Mouse (Mus musculus) spleen, adult 18-20 months (tissue): ENCODE measurements around the gene Shkbp1.

Experiments used
- DNase-seq, 2 experiments: peaks; one replicate each; pipeline ENCODE4 v3.0.0; 2022; ENCODE audit warnings: mixed read lengths in 2 of 2

Gene Shkbp1

DNA sequence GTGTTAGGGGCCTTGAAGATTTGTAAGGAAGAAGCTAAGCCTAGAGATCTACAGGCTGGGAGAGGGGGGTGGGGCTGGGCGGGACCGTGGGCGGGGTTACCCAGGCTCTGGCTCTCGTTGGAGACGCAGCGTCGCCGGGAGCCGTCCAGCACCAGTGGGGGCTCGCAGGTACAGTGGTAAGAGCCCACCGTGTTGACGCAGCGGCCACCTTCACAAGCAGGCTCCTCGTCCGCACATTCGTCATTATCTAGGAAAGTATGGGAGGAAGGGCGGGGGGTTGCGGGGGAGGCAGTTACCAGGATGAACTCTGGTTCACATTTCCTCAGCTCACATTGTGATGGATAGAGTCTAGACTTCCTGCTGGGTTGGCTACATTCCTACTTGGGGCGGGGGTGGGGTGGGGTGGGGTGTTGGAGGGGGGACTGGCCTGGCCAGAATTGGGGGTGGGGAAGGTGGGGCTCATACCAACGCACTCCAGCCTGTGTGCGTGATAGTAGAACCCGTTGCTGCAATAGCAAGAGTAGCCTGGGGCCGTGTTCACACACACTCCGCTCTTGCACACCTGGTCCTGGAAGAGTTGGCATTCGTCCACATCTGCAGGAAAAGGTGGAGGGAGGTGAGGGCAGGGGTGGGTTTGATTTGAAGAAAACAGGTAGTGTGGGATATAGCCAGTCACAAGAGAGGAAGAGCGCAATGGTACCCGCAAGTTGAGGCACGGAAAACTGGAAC is 46.8 kb downstream of the Shkbp1 start:
- no peak for DNase-seq

DNA sequence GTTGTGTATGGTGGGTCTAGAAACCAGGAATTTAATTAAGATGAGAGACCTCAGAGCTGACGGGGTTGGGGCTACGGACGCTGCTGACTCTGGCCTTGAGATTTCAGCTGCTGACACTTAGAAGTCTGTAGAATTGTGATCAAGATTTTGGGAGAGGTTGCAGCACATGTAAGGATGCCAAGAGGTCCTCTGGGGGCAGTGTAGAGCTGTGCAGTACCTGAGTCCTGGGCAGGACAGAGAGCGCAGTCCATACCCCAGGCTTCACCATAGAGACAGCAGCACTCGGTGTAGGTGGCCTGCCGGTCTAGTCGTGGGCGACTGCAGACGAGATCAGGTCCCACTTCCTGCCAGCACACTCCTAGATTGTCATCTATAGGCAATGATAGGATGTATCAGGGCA is 48.3 kb downstream of the Shkbp1 start:
- DNase-seq: no peak

- DNase-seq: no peak
Observed at GRCm38 (mm10) chr7:27306161-27307160, 49.4 kb downstream of the Shkbp1 start.

DNA sequence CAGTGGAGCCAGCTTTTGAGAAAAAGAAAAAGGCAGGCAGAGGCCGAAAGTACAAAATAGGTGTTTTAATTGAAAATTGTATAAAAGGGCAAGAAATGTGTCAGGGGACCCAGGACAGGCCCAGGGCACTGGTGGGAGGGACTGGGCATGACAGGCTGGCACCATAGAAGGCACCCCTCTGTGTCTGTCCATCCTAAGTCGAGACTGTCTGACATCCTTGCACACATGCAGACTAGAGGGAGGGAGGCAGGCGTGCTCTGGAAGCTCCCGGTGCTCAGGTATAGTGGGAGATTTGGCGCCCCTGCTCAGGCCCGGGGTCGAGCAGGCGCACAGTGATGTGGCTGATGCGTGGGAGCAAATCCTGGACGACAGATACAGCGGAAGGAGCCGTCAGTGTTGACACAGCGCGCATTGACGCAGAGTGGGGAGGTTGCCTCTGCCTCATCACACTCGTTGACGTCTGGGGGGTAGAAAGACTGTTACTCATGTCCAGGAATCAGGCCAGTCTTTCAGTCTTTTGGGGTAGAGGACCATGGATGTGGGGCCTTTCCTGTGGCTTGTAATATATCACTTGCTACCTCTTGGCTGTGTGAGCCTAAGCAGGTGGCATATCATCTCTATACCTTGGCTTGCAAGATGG is 50.6 kb downstream of the Shkbp1 start:
- DNase-seq: no peak

- peak in 1 of 2 experiments; percentile 54 for DNase-seq
Observed at GRCm38 (mm10) chr7:27302172-27302571, 53.6 kb downstream of the Shkbp1 start.

DNA sequence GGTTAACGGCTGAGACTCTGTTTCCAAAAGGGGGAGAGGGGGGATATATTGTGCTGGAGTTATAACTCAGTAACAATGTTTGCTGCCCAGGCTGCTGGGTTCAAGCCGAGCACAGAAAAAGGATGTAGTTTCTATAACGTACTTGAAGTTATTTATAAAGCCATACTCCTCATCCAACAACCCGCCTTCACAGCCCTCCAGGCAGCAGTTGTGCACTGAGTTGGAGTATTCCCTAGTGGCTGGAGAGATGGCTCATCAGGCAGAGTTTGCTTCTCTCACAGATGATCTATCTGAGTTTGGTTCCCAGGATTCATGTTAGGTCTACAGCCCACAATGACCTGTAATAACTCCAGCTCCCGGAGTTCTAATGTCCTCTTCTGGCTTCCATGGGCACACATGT is 55.0 kb downstream of the Shkbp1 start:
- no peak for DNase-seq

DNA sequence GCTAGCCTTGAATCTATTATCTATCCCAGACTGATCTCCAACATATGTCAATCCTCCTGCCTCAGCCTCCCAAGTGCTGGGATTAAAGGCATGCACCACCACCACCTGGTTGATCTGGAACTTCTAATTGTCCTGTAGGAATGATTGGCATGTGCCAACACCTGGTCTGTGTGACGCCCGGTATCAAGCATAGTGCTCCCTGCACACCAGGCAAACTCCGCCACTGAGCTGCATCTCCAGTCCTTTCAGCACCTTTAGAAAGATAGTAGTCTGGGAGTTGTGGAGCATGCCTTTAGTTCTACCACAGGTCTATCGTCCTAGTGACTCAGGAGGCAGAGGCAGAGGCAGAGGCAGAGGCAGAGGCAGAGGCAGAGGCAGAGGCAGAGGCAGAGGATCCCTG is 55.5 kb downstream of the Shkbp1 start:
- DNase-seq: no peak

- DNase-seq: no peak
Observed at GRCm38 (mm10) chr7:27298816-27299215, 57.0 kb downstream of the Shkbp1 start.

DNA sequence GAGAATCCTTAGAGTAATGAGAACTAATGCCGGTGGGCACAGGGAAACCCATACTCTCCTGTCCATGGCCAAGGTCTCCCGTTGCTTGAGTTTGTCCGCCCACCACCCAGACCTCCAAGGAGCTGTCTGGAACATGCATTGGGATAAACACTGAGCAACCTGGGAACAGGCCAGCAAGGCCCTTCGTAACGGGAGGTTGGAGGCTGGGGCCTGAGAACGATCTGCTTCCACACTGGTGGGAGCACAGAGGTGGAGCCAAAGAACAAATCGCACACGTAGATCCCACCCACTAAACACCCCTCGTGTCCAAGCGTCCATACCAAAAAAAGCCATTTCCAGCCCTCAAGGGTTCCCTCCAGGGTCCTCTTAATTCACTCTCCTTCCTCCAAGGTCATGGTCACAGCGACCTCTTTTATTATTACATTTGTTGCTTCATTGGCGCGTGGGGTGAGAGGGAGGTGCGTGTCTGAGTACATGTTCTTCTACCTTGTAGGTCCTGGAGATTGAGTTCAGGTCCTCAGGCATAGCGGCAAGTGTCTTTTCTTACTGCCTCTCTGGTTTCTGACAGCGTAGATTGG is 57.7 kb downstream of the Shkbp1 start:
- DNase-seq: no peak

DNA sequence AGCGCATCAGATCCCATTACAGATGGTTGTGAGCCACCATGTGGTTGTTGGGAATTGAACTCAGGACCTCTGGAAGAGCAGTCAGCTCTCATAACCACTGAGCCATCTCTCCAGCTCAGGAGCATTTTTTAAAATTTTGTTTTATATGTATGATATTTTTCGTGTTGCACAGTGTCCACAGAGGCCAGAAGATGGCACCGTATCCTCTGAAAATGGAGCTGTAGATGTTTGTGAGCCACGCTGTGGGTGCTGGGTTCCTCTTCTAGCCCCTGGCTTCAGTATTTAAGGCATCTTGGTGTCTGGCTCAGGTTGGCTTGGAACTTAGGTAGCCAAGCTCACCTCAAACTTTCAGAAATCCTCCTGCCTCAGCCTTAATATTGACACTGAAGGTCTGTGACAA is 59.3 kb downstream of the Shkbp1 start:
- DNase-seq: no peak

- DNase-seq: no peak
Observed at GRCm38 (mm10) chr7:27295956-27296355, 59.9 kb downstream of the Shkbp1 start.
